In genomic region chr14:31569151-31569631, GRCm38 (mm10) we compare ENCODE assay signal across 8 mouse cellular contexts. TPM values are rescaled to one million over a fixed set of nuclear protein-coding genes. Genes with fewer than 3 reads are reported as not detected.
A peak's percentile ranks its signal among the peaks of the same experiment; 100 is the strongest.
DNase-seq lines count a peak whose midpoint lies in the region; ATAC-seq and TF ChIP-seq lines count a peak whose summit lies in the region.

No protein-coding gene starts in this region.

- no peak for TF ChIP-seq EP300 in heart, postnatal 0 days (IDR thresholded peaks at IDR 0.05; ENCODE audit: low read depth)

- no peak overlapping the region for H3K9ac ChIP-seq in heart, postnatal 0 days (replicated peaks; ENCODE audit: low read depth, low read length)
- no peak overlapping the region for H3K9ac ChIP-seq in forebrain, embryonic 13.5 days

- H3K36me3 ChIP-seq in heart, postnatal 0 days (replicated peaks; ENCODE audit: control insufficient read depth, insufficient read depth, low read length) = no peaks in the 10 kb centered on the region
- H3K36me3 ChIP-seq in macrophage (ENCODE audit: inconsistent target) = no peaks in the 10 kb centered on the region
- H3K36me3 ChIP-seq in forebrain, embryonic 13.5 days (ENCODE audit: poor library complexity, severe bottlenecking) = no peaks in the 10 kb centered on the region

- CTCF ChIA-PET in Patski (lab: Charles Lee) = interaction anchor here (0.7 kb wide), 1 partner anchor 9 kb away, joined by 3 read pairs; no protein-coding TSS in a partner anchor

- in situ Hi-C loops in Patski (cut with MboI; ENCODE audit: low pct_unique_long_range_greater_than_20kb) = no loop called here

- H3K79me2 ChIP-seq in macrophage (ENCODE audit: inconsistent target) = no peaks in the 10 kb centered on the region

- H3K27ac ChIP-seq in heart, postnatal 0 days (ENCODE audit: low read depth) = peak overlapping the region; percentile 49; the same call in 1 of the 2 replicates
- H3K27ac ChIP-seq in macrophage = 0 out of 2 replicates have a peak overlapping the region, but pooled peaks have one; percentile 4
- H3K27ac ChIP-seq in forebrain, embryonic 13.5 days = no peak overlapping the region

- H3K4me1 ChIP-seq in heart, postnatal 0 days (ENCODE audit: control insufficient read depth, insufficient read depth) = peaks cover 43% of the 10 kb centered on the region
- peaks cover 4% of the 10 kb centered on the region; the same call in 1 of the 2 replicates for H3K4me1 ChIP-seq in forebrain, embryonic 13.5 days

- no peak for ATAC-seq in Patski
- peak; percentile 66 for ATAC-seq in heart, postnatal 0 days (ENCODE audit: insufficient read depth, low read depth)
- no peak for ATAC-seq in forebrain, embryonic 13.5 days

- no peaks in the 10 kb centered on the region for H3K27me3 ChIP-seq in Patski
- no peaks in the 10 kb centered on the region for H3K27me3 ChIP-seq in heart, postnatal 0 days (ENCODE audit: control insufficient read depth, insufficient read depth, low read length)
- H3K27me3 ChIP-seq in forebrain, embryonic 13.5 days = no peaks in the 10 kb centered on the region

- no peak for TF ChIP-seq CTCF in Patski (IDR thresholded peaks at IDR 0.05)
- no peak for TF ChIP-seq CTCF in heart, postnatal 0 days (IDR thresholded peaks at IDR 0.05; ENCODE audit: low read depth)

- no peak overlapping the region for H3K4me3 ChIP-seq in heart, postnatal 0 days (ENCODE audit: low read depth, low read length)
- no peak overlapping the region for H3K4me3 ChIP-seq in macrophage (ENCODE audit: inconsistent target)
- no peak overlapping the region for H3K4me3 ChIP-seq in forebrain, embryonic 13.5 days

- POLR2A ChIA-PET in Patski (lab: Charles Lee) = interaction anchor here (0.8 to 1.0 kb wide), 2 partner anchors 10 to 50 kb away, joined by 3 to 4 read pairs; no protein-coding TSS in a partner anchor

- peak; percentile 49 for DNase-seq in kidney, adult 9 months
- DNase-seq in kidney, adult 18-20 months = no peak
- peak; percentile 51 for DNase-seq in Patski (ENCODE audit: low read depth, low spot score)
- DNase-seq in heart, postnatal 0 days (ENCODE audit: low spot score) = peak; percentile 86
- DNase-seq in urinary bladder, adult 2 months (ENCODE audit: low spot score) = no peak
- DNase-seq in gastrocnemius, postnatal 36 days = no peak

- intact Hi-C loops in gastrocnemius, postnatal 36 days (cut with DNase I) = no loop called here

- H3K9me3 ChIP-seq in heart, postnatal 0 days (replicated peaks; ENCODE audit: control insufficient read depth, low read length) = no peaks in the 10 kb centered on the region
- no peaks in the 10 kb centered on the region for H3K9me3 ChIP-seq in forebrain, embryonic 13.5 days (replicated peaks)

- 21% methylated on average over 7 of the region's 7 CpGs for WGBS in heart, postnatal 0 days
- WGBS in macrophage (ENCODE audit: missing documents) = 1% methylated on average over 7 of the region's 7 CpGs
- 61% methylated on average over 7 of the region's 7 CpGs for WGBS in forebrain, embryonic 13.5 days

- H3K4me2 ChIP-seq in heart, postnatal 0 days (ENCODE audit: low read depth, low read length) = no peak overlapping the region
- H3K4me2 ChIP-seq in forebrain, embryonic 13.5 days = no peak overlapping the region

RNA-seq across cellular contexts. Expression of gene Colq, which starts 22.0 kb away (rescaled TPM):
- polyA plus RNA-seq in Patski (2021) (not detected), macrophage (2018) (not detected in 3 replicates)
- 13.8 and 16.4 TPM in 2 replicates for total RNA-seq in heart, postnatal 0 days (2014; rRNA removed; ENCODE audit: low replicate concordance)
- polyA plus RNA-seq in heart, postnatal 0 days (2015; fragmentation: Nextera tagmentation; extraction: Ambion mirVana) = 7.5 and 7.9 TPM in 2 replicates
- total RNA-seq in macrophage (2018; cell fraction: chromatin; rRNA removed) = 1 to 10 TPM in 3 of 26 experiments, under 1 TPM in 7, not detected in 16; 0.22 to 1.7 (median 0.46) TPM
- under 1 TPM in 14 of 26 experiments, not detected in 12; 0.03 to 0.95 (median 0.51) TPM for total RNA-seq in macrophage (2018; cell fraction: cytosol; rRNA removed)
- 1 to 10 TPM in 1 of 26 experiments, under 1 TPM in 11, not detected in 14; 0.17 to 1.3 (median 0.38) TPM for total RNA-seq in macrophage (2018; cell fraction: nucleus; rRNA removed)
- polyA plus RNA-seq in urinary bladder, adult 2 months (2012; rRNA removed) = 0.66 and 0.88 TPM in 2 replicates
- 1 to 10 TPM; 7.5 to 8.6 TPM for total RNA-seq in gastrocnemius, postnatal 36 days (2021)
- polyA plus RNA-seq in forebrain, embryonic 13.5 days (2015; fragmentation: Nextera tagmentation; extraction: Ambion mirVana) = not detected in 2 replicates

Comparison
In these comparisons a context has a peak if more than half of its experiments do, and no peak if none do; other contexts are left out.
1. DNase-seq: peak in kidney, adult 9 months (single experiment), Patski (single experiment) and heart, postnatal 0 days (single experiment); none in kidney, adult 18-20 months (single experiment), urinary bladder, adult 2 months (single experiment) and gastrocnemius, postnatal 36 days (0 of 2).